Mouse (Mus musculus): Measurements from ENCODE around the gene Fndc3b. TPM values are rescaled to one million over a fixed set of nuclear protein-coding genes. Genes with fewer than 3 reads are reported as not detected.

Fndc3b gene
- polyA plus RNA-seq, 1 experiment from 2014 or later: 4.7 TPM

- H3K4me2 ChIP-seq (ENCODE audit: low read length): no peak overlapping the region
- ATAC-seq (peak; percentile 29; the same call in 1 of the 2 replicates), DNase-seq (ENCODE audit: low spot score) (peak; percentile 73)
- H3K9me3 ChIP-seq (replicated peaks; ENCODE audit: control insufficient read depth, low read length): no peaks in the 10 kb centered on the region
- H3K27me3 ChIP-seq (replicated peaks; ENCODE audit: control insufficient read depth, insufficient read depth, low read length): no peaks in the 10 kb centered on the region
- H3K27ac ChIP-seq (ENCODE audit: low read depth, low read length): no peak overlapping the region
- no peak overlapping the region for H3K9ac ChIP-seq (ENCODE audit: low read length)
- no peaks in the 10 kb centered on the region for H3K36me3 ChIP-seq (ENCODE audit: control insufficient read depth, insufficient read depth, low read length)
- H3K4me1 ChIP-seq (ENCODE audit: control insufficient read depth, insufficient read depth, low read length): no peaks in the 10 kb centered on the region
- 76% methylated on average over 7 of the region's 7 CpGs for WGBS
- no peak overlapping the region for H3K4me3 ChIP-seq (ENCODE audit: low read depth, low read length)
Observed at GRCm38 (mm10) chr3:27466297-27466901, 244.7 kb downstream of the Fndc3b start.

- DNase-seq (ENCODE audit: low spot score) (no peak), ATAC-seq (no peak)
- Histone ChIP-seq H3K9ac (ENCODE audit: low read length) (no peak overlapping the region), H3K27me3 (replicated peaks; ENCODE audit: control insufficient read depth, insufficient read depth, low read length) (no peaks in the 10 kb centered on the region), H3K9me3 (replicated peaks; ENCODE audit: control insufficient read depth, low read length) (no peaks in the 10 kb centered on the region), H3K4me2 (ENCODE audit: low read length) (no peak overlapping the region), H3K27ac (ENCODE audit: low read depth, low read length) (no peak overlapping the region), H3K36me3 (ENCODE audit: control insufficient read depth, insufficient read depth, low read length) (0 out of 2 replicates have a peak, but pooled peaks cover 4% of the 10 kb centered on the region), H3K4me3 (ENCODE audit: low read depth, low read length) (no peak overlapping the region), H3K4me1 (ENCODE audit: control insufficient read depth, insufficient read depth, low read length) (no peaks in the 10 kb centered on the region)
- WGBS: 92% methylated on average over 7 of the region's 7 CpGs
Observed at GRCm38 (mm10) chr3:27463373-27463772, 247.7 kb downstream of the Fndc3b start.

- H3K9ac ChIP-seq (ENCODE audit: low read length): no peak overlapping the region
- H3K27me3 ChIP-seq (replicated peaks; ENCODE audit: control insufficient read depth, insufficient read depth, low read length): no peaks in the 10 kb centered on the region
- no peak for ATAC-seq
- 82% methylated on average over 15 of the region's 15 CpGs for WGBS
- H3K9me3 ChIP-seq (replicated peaks; ENCODE audit: control insufficient read depth, low read length): no peaks in the 10 kb centered on the region
- H3K27ac ChIP-seq (ENCODE audit: low read depth, low read length): no peak overlapping the region
- H3K4me1 ChIP-seq (ENCODE audit: control insufficient read depth, insufficient read depth, low read length): no peaks in the 10 kb centered on the region
- 0 out of 2 replicates have a peak, but pooled peaks cover 4% of the 10 kb centered on the region for H3K36me3 ChIP-seq (ENCODE audit: control insufficient read depth, insufficient read depth, low read length)
- no peak overlapping the region for H3K4me3 ChIP-seq (ENCODE audit: low read depth, low read length)
- no peak for DNase-seq (ENCODE audit: low spot score)
- no peak overlapping the region for H3K4me2 ChIP-seq (ENCODE audit: low read length)
Observed at GRCm38 (mm10) chr3:27462934-27463333, 248.2 kb downstream of the Fndc3b start.

- no peak overlapping the region for H3K4me2 ChIP-seq (ENCODE audit: low read length)
- 96% methylated on average over 9 of the region's 9 CpGs for WGBS
- no peaks in the 10 kb centered on the region for H3K9me3 ChIP-seq (replicated peaks; ENCODE audit: control insufficient read depth, low read length)
- DNase-seq (ENCODE audit: low spot score) (no peak), ATAC-seq (no peak)
- H3K4me3 ChIP-seq (ENCODE audit: low read depth, low read length): no peak overlapping the region
- H3K36me3 ChIP-seq (ENCODE audit: control insufficient read depth, insufficient read depth, low read length): 0 out of 2 replicates have a peak, but pooled peaks cover 4% of the 10 kb centered on the region
- H3K9ac ChIP-seq (ENCODE audit: low read length): no peak overlapping the region
- no peaks in the 10 kb centered on the region for H3K4me1 ChIP-seq (ENCODE audit: control insufficient read depth, insufficient read depth, low read length)
- H3K27me3 ChIP-seq (replicated peaks; ENCODE audit: control insufficient read depth, insufficient read depth, low read length): no peaks in the 10 kb centered on the region
- no peak overlapping the region for H3K27ac ChIP-seq (ENCODE audit: low read depth, low read length)
Observed at GRCm38 (mm10) chr3:27462316-27462902, 248.7 kb downstream of the Fndc3b start.

- no peaks in the 10 kb centered on the region for H3K9me3 ChIP-seq (replicated peaks; ENCODE audit: control insufficient read depth, low read length)
- ATAC-seq (no peak), DNase-seq (ENCODE audit: low spot score) (no peak)
- H3K4me1 ChIP-seq (ENCODE audit: control insufficient read depth, insufficient read depth, low read length): no peaks in the 10 kb centered on the region
- H3K27ac ChIP-seq (ENCODE audit: low read depth, low read length): no peak overlapping the region
- no peak overlapping the region for H3K4me3 ChIP-seq (ENCODE audit: low read depth, low read length)
- no peak overlapping the region for H3K9ac ChIP-seq (ENCODE audit: low read length)
- WGBS: 92% methylated on average over 7 of the region's 7 CpGs
- no peak overlapping the region for H3K4me2 ChIP-seq (ENCODE audit: low read length)
- no peaks in the 10 kb centered on the region for H3K27me3 ChIP-seq (replicated peaks; ENCODE audit: control insufficient read depth, insufficient read depth, low read length)
- 0 out of 2 replicates have a peak, but pooled peaks cover 4% of the 10 kb centered on the region for H3K36me3 ChIP-seq (ENCODE audit: control insufficient read depth, insufficient read depth, low read length)
Observed at GRCm38 (mm10) chr3:27461861-27462260, 249.2 kb downstream of the Fndc3b start.

- H3K36me3 ChIP-seq (ENCODE audit: control insufficient read depth, insufficient read depth, low read length): peaks cover 9% of the 10 kb centered on the region; the same call in 1 of the 2 replicates
- no peaks in the 10 kb centered on the region for H3K27me3 ChIP-seq (replicated peaks; ENCODE audit: control insufficient read depth, insufficient read depth, low read length)
- no peaks in the 10 kb centered on the region for H3K4me1 ChIP-seq (ENCODE audit: control insufficient read depth, insufficient read depth, low read length)
- H3K27ac ChIP-seq (ENCODE audit: low read depth, low read length): no peak overlapping the region
- H3K4me3 ChIP-seq (ENCODE audit: low read depth, low read length): no peak overlapping the region
- ATAC-seq (peak; percentile 73), DNase-seq (ENCODE audit: low spot score) (peak; percentile 91)
- no peak overlapping the region for H3K4me2 ChIP-seq (ENCODE audit: low read length)
- WGBS: 56% methylated on average over 1 of the region's 1 CpGs
- H3K9me3 ChIP-seq (replicated peaks; ENCODE audit: control insufficient read depth, low read length): no peaks in the 10 kb centered on the region
- H3K9ac ChIP-seq (ENCODE audit: low read length): no peak overlapping the region
Observed at GRCm38 (mm10) chr3:27461037-27461436, 250.1 kb downstream of the Fndc3b start.

- no peaks in the 10 kb centered on the region for H3K27me3 ChIP-seq (replicated peaks; ENCODE audit: control insufficient read depth, insufficient read depth, low read length)
- no peak overlapping the region for H3K4me2 ChIP-seq (ENCODE audit: low read length)
- H3K9me3 ChIP-seq (replicated peaks; ENCODE audit: control insufficient read depth, low read length): no peaks in the 10 kb centered on the region
- no peak for DNase-seq (ENCODE audit: low spot score)
- no peak for ATAC-seq
- 88% methylated on average over 9 of the region's 9 CpGs for WGBS
- H3K4me1 ChIP-seq (ENCODE audit: control insufficient read depth, insufficient read depth, low read length): no peaks in the 10 kb centered on the region
- H3K4me3 ChIP-seq (ENCODE audit: low read depth, low read length): no peak overlapping the region
- H3K36me3 ChIP-seq (ENCODE audit: control insufficient read depth, insufficient read depth, low read length): peaks cover 12% of the 10 kb centered on the region; the same call in 1 of the 2 replicates
- H3K9ac ChIP-seq (ENCODE audit: low read length): no peak overlapping the region
- no peak overlapping the region for H3K27ac ChIP-seq (ENCODE audit: low read depth, low read length)
Observed at GRCm38 (mm10) chr3:27458416-27458815, 252.7 kb downstream of the Fndc3b start.

GRCm38 (mm10) chr3:27456514-27456913 is 254.6 kb downstream of the Fndc3b start:
- H3K4me2 ChIP-seq (ENCODE audit: low read length): no peak overlapping the region
- no peaks in the 10 kb centered on the region for H3K27me3 ChIP-seq (replicated peaks; ENCODE audit: control insufficient read depth, insufficient read depth, low read length)
- 93% methylated on average over 14 of the region's 14 CpGs for WGBS
- no peak for ATAC-seq
- H3K9ac ChIP-seq (ENCODE audit: low read length): no peak overlapping the region
- no peak overlapping the region for H3K4me3 ChIP-seq (ENCODE audit: low read depth, low read length)
- no peaks in the 10 kb centered on the region for H3K9me3 ChIP-seq (replicated peaks; ENCODE audit: control insufficient read depth, low read length)
- H3K36me3 ChIP-seq (ENCODE audit: control insufficient read depth, insufficient read depth, low read length): peaks cover 16% of the 10 kb centered on the region; the same call in 1 of the 2 replicates
- no peak overlapping the region for H3K27ac ChIP-seq (ENCODE audit: low read depth, low read length)
- no peak for DNase-seq (ENCODE audit: low spot score)
- H3K4me1 ChIP-seq (ENCODE audit: control insufficient read depth, insufficient read depth, low read length): no peaks in the 10 kb centered on the region
